ENCODE assay signal across 12 mouse cellular contexts in genomic region chr10:50763457-50764310, GRCm38 (mm10).
DNase-seq lines count a peak whose midpoint lies in the region; ATAC-seq lines count a peak whose summit lies in the region.
"Had no signal": no experiment of that assay in that cellular context is flagged by ENCODE, and none has a peak within 500 bp of the region (broad histone marks: within the 10 kb centered on the region; RNA-seq: fewer than 3 reads in every experiment).

No protein-coding gene starts in this region.

- H3K27ac ChIP-seq in neural tube, embryonic 15.5 days (replicated peaks): no peak overlapping the region
- H3K27ac ChIP-seq: gastrocnemius, adult 2 months had no signal

- WGBS in neural tube, embryonic 15.5 days: 27% methylated on average over 7 of the region's 7 CpGs

- no peaks in the 10 kb centered on the region for H3K9me3 ChIP-seq in megakaryocyte, embryonic 14.5 days
- no peaks in the 10 kb centered on the region for H3K9me3 ChIP-seq in neural tube, embryonic 15.5 days (replicated peaks)
- H3K9me3 ChIP-seq: G1E had no signal

- H3K4me1 ChIP-seq in megakaryocyte, embryonic 14.5 days: peaks cover 23% of the 10 kb centered on the region
- peaks cover 5% of the 10 kb centered on the region for H3K4me1 ChIP-seq in neural tube, embryonic 15.5 days

- DNase-seq in embryo, embryonic 11 days: peak; percentile 53
- DNase-seq in hindlimb bud, embryonic 11.5 days (ENCODE audit: extremely low spot score, low read depth, low spot score): peak; percentile 99
- no peak for DNase-seq in right cerebral cortex, postnatal 10 days (ENCODE audit: low spot score in 2 of 2)
- no peak for DNase-seq in yolk sac, embryonic 10.5 days (ENCODE audit: low spot score)
- DNase-seq in adrenal gland, postnatal 10 days: no peak
- DNase-seq: gastrocnemius, adult 2 months; heart, postnatal 10 days; lung, postnatal 10 days had no signal

- H3K4me2 ChIP-seq in neural tube, embryonic 15.5 days: no peak overlapping the region

- H3K36me3 ChIP-seq in megakaryocyte, embryonic 14.5 days (replicated peaks; ENCODE audit: low read length): peaks cover 10% of the 10 kb centered on the region
- H3K36me3 ChIP-seq in neural tube, embryonic 15.5 days: 0 out of 2 replicates have a peak, but pooled peaks cover 3% of the 10 kb centered on the region

- H3K4me3 ChIP-seq in megakaryocyte, embryonic 14.5 days (replicated peaks): peak overlapping the region; percentile 66
- no peak overlapping the region for H3K4me3 ChIP-seq in neural tube, embryonic 15.5 days (replicated peaks)
- H3K4me3 ChIP-seq: gastrocnemius, adult 2 months had no signal

- H3K9ac ChIP-seq in neural tube, embryonic 15.5 days (replicated peaks): no peak overlapping the region

- no peak for ATAC-seq in megakaryocyte, adult 5-6 weeks (ENCODE audit: poor library complexity, severe bottlenecking)
- ATAC-seq in neural tube, embryonic 15.5 days (ENCODE audit: low FRiP score): peak; percentile 79

- H3K27me3 ChIP-seq in megakaryocyte, embryonic 14.5 days (replicated peaks): no peaks in the 10 kb centered on the region
- H3K27me3 ChIP-seq in neural tube, embryonic 15.5 days (replicated peaks): peaks cover 3% of the 10 kb centered on the region; the same call in 1 of the 2 replicates

Comparison
In these comparisons a context has a peak if more than half of its experiments do, and no peak if none do; other contexts are left out.
1. DNase-seq: peak in embryo, embryonic 11 days (single experiment) and hindlimb bud, embryonic 11.5 days (single experiment); none in right cerebral cortex, postnatal 10 days (0 of 2), yolk sac, embryonic 10.5 days (single experiment) and adrenal gland, postnatal 10 days (single experiment).